Mouse (Mus musculus) spleen, adult 2 months (tissue): Measurements from ENCODE around the gene Nhs. TPM values are rescaled to one million over a fixed set of nuclear protein-coding genes. Genes with fewer than 3 reads are reported as not detected.

Experiments
- DNase-seq, 2 experiments: peaks; one replicate each; pipeline versions ENCODE4 v3.0.0 to v3.0.0-alpha.2; 2012 to 2021; ENCODE audit warnings: low spot score in 2 of 2, low read depth in 1 of 2
- H3K27ac ChIP-seq: fragments of 200-500 bp; 2 replicates; pipeline ENCODE4 v1.5.1; 2012; ENCODE audit warnings: low read length, inconsistent platforms; ENCODE audit not compliant: insufficient read depth
- H3K27me3 ChIP-seq: fragments of 200-500 bp; 2 replicates; pipeline ENCODE4 v1.6.1; 2012; ENCODE audit warnings: mild to moderate bottlenecking, moderate library complexity, low read length, inconsistent platforms; ENCODE audit not compliant: control insufficient read depth, insufficient read depth
- H3K36me3 ChIP-seq: fragments of 200-500 bp; 2 replicates; pipeline ENCODE4 v1.6.1; 2012; ENCODE audit warnings: mild to moderate bottlenecking, low read length, inconsistent platforms; ENCODE audit not compliant: control insufficient read depth, insufficient read depth
- H3K4me1 ChIP-seq: fragments of 200-500 bp; 2 replicates; pipeline ENCODE4 v1.6.1; 2011; ENCODE audit warnings: inconsistent platforms; ENCODE audit not compliant: control insufficient read depth, insufficient read depth, insufficient read length
- H3K4me3 ChIP-seq: fragments of 200-500 bp; 2 replicates; pipeline ENCODE4 v1.5.1; 2011; ENCODE audit warnings: mild to moderate bottlenecking, inconsistent platforms; ENCODE audit not compliant: insufficient read depth, insufficient read length; ENCODE audit errors: extremely low read depth
- CTCF ChIP-seq: fragments of 200-500 bp; IDR thresholded peaks from 2 replicates; pipeline ENCODE4 v1.5.1; 2011; ENCODE audit warnings: mild to moderate bottlenecking, inconsistent platforms; ENCODE audit not compliant: insufficient read depth, insufficient read length, insufficient replicate concordance; ENCODE audit errors: extremely low read depth
- POLR2A ChIP-seq: fragments of 200-500 bp; IDR thresholded peaks from 2 replicates; pipeline ENCODE4 v1.6.1; 2011; ENCODE audit warnings: low read depth, low read length, inconsistent platforms
- WGBS: fragments of 180-500 bp; shearing (Covaris S2); methylation state at CpG from one replicate; pipeline ENCODE4 v1.1.7; 2018; 5-methylcytosine and 5-hydroxymethylcytosine counted together
- polyA plus RNA-seq: library from polyadenylated mRNA; depleted of rRNA; stranded (reverse); fragments of >200 nt; gene quantifications from 2 replicates; pipeline ENCODE4 v1.2.3, GENCODE M21; 2012

Nhs gene
- polyA plus RNA-seq, 1 experiment, result 0.28 TPM

- H3K36me3 ChIP-seq, result no peaks in the 10 kb centered on the region
- H3K4me1 ChIP-seq, result no peaks in the 10 kb centered on the region
- no peak for DNase-seq
- no peaks in the 10 kb centered on the region for H3K27me3 ChIP-seq
- no peak overlapping the region for H3K27ac ChIP-seq
- TF ChIP-seq POLR2A (no peak), CTCF (no peak)
- no peak overlapping the region for H3K4me3 ChIP-seq
Measured at GRCm38 (mm10) chrX:161952356-161952755, 207.2 kb downstream of the Nhs start.

GRCm38 (mm10) chrX:161943098-161943680 is 216.3 kb downstream of the Nhs start:
- Histone ChIP-seq H3K36me3 (no peaks in the 10 kb centered on the region), H3K4me3 (no peak overlapping the region), H3K27me3 (no peaks in the 10 kb centered on the region), H3K4me1 (no peaks in the 10 kb centered on the region), H3K27ac (no peak overlapping the region)
- WGBS, result 75% methylated on average over 4 of the region's 4 CpGs
- no peak for DNase-seq
- TF ChIP-seq POLR2A (no peak), CTCF (no peak)

- no peaks in the 10 kb centered on the region for H3K4me1 ChIP-seq
- no peak overlapping the region for H3K27ac ChIP-seq
- TF ChIP-seq CTCF (no peak), POLR2A (no peak)
- DNase-seq, result no peak
- no peaks in the 10 kb centered on the region for H3K36me3 ChIP-seq
- no peaks in the 10 kb centered on the region for H3K27me3 ChIP-seq
- WGBS, result 82% methylated on average over 2 of the region's 2 CpGs
- no peak overlapping the region for H3K4me3 ChIP-seq
Measured at GRCm38 (mm10) chrX:161940696-161941095, 218.8 kb downstream of the Nhs start.

- Histone ChIP-seq H3K4me3 (no peak overlapping the region), H3K27ac (no peak overlapping the region), H3K27me3 (no peaks in the 10 kb centered on the region), H3K4me1 (no peaks in the 10 kb centered on the region), H3K36me3 (no peaks in the 10 kb centered on the region)
- DNase-seq, result no peak
- no peak for TF ChIP-seq CTCF
- no peak for TF ChIP-seq POLR2A
Measured at GRCm38 (mm10) chrX:161926683-161927053, 232.9 kb downstream of the Nhs start.

GRCm38 (mm10) chrX:161925973-161926682 is 233.4 kb downstream of the Nhs start:
- Histone ChIP-seq H3K36me3 (no peaks in the 10 kb centered on the region), H3K27ac (no peak overlapping the region), H3K4me3 (no peak overlapping the region), H3K27me3 (no peaks in the 10 kb centered on the region), H3K4me1 (no peaks in the 10 kb centered on the region)
- WGBS, result 40% methylated on average over 6 of the region's 6 CpGs
- no peak for TF ChIP-seq CTCF
- no peak for TF ChIP-seq POLR2A
- DNase-seq, result no peak

- TF ChIP-seq POLR2A (no peak), CTCF (no peak)
Measured at GRCm38 (mm10) chrX:161922655-161923054, 236.9 kb downstream of the Nhs start.

GRCm38 (mm10) chrX:161921581-161921980 is 237.9 kb downstream of the Nhs start:
- H3K27ac ChIP-seq, result no peak overlapping the region
- TF ChIP-seq POLR2A, result no peak
- TF ChIP-seq CTCF, result no peak
- no peak for DNase-seq
- no peaks in the 10 kb centered on the region for H3K36me3 ChIP-seq
- H3K4me3 ChIP-seq, result no peak overlapping the region
- H3K27me3 ChIP-seq, result no peaks in the 10 kb centered on the region
- WGBS, result 43% methylated on average over 1 of the region's 1 CpGs
- no peaks in the 10 kb centered on the region for H3K4me1 ChIP-seq

More at GRCm38 (mm10) chrX:161922655-161923054, 236.9 kb downstream of the Nhs start:
- H3K4me3 ChIP-seq, result no peak overlapping the region
- no peaks in the 10 kb centered on the region for H3K36me3 ChIP-seq
- no peaks in the 10 kb centered on the region for H3K4me1 ChIP-seq
- 78% methylated on average over 2 of the region's 2 CpGs for WGBS
- H3K27me3 ChIP-seq, result no peaks in the 10 kb centered on the region
- no peak overlapping the region for H3K27ac ChIP-seq
- DNase-seq, result no peak
